Mouse (Mus musculus): ENCODE results near the gene Rufy1.
"Not testable (repeated sequence)": the region's sequence is repeated elsewhere in the genome, so short reads cannot be mapped to it uniquely, and the experiment has no call there.

- TF ChIP-seq CTCF (IDR thresholded peaks at IDR 0.05; ENCODE audit: low read depth, low read length); POLR2AphosphoS5 (IDR thresholded peaks at IDR 0.05; ENCODE audit: insufficient replicate concordance, low read depth, low read length); GATA1 (IDR thresholded peaks at IDR 0.05; ENCODE audit: borderline replicate concordance, low read length): not testable (repeated sequence)
These were observed 17.2 kb upstream of the Rufy1 start for GRCm38 (mm10) chr11:50448163-50448562.

All from G1E (cell line).